Mouse (Mus musculus) c-Kit-positive CD71-positive TER-119-positive erythroid progenitor cells, embryonic 14.5 days (primary cell): Measurements from ENCODE around the gene Fbxo36.
A peak's percentile ranks its signal among the peaks of the same experiment; 100 is the strongest.

Source experiments
- DNase-seq: peaks from one replicate; pipeline ENCODE4 v3.0.0-alpha.2; 2013; ENCODE audit warnings: low spot score

The Fbxo36 gene

DNA sequence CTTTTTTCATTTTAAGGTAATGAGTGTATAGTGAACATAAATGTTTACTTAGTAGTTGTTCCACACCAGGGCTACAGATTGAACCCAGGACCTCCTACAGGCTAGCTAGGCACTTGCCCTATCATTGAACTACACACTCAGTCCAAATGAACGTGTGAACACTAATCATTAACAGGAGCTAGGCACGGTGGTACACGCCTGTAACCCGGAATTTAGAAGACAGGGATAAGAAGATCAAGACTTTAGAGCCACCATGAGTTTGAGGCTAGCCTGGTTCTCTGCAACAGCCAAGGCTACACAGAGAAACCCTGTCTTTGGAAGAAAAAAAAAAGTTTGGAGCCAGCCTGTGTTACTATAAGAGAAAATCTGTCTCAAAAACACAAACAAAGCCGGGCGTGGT, 20.0 kb downstream of the Fbxo36 start:
- DNase-seq, result no peak

DNA sequence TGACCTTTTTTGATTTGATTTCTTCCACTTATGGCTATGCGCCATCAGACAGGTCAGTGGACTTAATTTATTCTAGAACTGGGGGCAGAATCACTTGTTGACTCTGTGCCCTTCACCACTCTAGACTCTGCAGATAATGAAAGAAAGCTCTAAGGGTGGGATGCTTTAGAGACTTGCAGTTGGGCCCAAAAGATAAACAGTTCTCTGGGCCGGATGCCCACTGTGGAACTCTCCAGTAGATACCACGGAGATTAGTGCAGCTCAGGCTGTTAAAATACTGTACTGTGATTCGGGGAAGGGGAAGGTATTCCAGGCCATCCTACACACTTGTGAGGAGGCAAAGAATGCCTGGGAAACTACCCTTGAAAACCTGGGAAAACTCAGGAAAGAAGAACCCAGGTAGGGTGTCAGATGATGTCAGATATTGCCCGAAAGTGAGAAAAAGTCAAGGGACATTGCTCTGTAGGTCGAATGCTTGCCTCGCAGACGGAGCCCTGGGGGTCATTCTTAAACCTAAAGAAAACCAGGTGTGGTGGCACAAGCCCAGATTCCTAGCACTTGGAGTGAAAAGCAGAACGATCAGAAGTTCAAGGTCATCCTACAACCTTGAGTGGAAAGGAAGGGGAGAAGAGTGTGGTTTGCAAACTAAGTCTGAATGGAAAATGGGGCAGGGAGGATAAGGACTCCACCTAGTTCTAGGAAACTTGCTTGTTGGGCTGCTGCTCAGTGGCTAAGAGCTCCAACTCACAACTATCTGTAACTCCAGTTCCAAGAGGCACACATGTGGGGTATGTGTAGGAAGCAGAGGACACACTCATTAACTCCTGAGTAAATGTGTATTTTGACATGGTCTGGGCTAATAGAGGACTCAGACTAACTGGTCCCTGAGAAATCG, 21.0 kb downstream of the Fbxo36 start:
- no peak for DNase-seq

DNA sequence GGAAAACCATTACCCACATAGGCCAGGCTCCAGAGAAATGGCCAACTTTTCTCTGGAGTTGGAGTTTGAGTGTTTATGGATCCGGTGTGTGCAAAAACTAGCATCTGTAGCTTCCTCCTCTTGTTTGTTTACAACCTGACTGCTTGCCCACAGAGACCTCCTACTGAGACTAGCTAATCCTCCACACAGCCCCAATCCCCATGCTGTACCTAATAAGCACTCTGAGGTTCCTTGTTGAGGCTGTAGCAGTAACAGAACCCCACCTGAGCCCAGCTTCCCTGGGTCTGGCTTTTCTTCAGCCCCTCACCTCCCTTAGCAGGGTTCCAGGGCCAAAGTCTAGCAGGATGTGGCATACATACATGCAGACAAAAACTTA, 21.6 kb downstream of the Fbxo36 start:
- no peak for DNase-seq

DNA sequence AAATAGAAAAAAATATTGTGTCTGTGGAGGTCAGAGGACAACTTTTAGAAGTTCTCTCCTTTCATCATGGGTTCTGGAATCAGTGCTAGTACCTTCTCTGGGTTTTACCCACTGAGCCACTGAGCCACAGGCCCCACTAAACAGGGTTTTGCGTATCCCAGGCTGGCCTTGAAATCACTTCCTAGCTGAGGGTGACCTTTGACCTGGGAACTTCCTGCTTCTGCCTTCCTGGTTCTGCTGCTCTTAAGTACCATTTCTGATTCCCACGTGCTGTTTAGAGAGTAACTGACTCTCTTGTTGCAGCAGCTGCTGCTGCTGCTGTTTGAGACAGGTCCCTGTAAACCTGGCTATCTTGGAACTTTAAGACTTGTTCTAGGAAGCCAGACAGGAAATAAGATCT, 25.0 kb downstream of the Fbxo36 start:
- no peak for DNase-seq

DNA sequence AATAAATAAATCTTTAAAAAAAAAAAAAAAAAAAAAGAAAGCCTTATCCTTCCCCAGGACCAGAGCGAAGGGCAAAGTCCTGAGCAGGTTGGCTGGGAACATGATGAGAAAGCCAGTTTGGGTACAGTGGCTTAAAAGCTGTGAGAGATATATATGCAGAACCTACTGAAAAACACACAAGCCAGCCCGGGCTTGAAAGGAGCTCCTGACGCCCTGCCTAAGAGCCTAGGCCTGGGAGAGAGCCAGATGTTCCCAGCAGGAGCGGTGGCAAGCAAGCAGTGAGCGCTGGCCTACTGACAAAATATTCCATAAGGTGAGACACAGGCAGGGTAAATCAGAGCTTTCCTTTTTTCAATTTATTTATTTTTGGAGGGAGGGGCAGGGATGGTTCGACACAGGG, 26.6 kb downstream of the Fbxo36 start:
- DNase-seq, result no peak

DNA sequence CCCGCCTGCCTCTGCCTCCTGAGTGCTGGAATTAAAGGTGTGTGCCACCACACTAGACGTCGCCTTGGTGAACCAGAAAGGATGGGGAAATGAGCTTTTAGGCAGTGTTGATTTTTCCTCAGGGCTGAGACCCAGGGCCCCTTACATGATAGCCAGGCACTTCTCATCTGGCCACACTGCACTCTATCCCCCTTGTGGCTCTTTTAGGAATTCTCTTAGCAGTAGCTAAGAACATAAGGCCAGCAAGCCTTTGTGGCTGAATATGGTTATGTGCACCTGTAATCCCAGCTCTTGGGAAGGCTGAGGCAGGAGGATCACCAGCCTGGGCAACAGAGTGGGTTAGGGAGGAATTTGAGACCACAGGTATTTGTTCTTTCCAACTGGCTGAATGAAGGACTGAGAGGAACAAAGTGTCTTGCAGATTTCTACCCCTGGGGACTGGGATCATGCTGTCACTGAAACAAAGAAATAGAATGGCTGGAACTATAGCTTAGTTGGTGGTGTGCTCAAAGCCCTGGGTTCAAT, 27.1 kb downstream of the Fbxo36 start:
- no peak for DNase-seq

DNA sequence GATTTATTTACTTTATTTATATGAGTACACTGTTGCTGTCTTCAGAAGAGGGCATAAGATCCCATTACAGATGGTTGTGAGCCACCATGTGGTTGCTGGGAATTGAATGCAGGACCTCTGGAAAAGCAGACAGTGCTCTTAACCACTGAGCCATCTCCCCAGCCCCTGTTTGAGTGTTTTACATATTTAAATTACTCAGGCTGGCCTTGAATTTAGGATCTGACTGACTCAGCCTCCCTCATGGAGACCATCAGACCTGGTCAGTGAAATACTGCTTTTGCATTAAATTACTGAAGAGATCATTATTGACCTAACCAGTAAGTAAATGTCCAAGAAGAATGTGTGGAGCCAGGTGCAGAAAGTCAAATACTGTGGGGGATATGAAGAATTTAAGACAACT, 28.7 kb downstream of the Fbxo36 start:
- no peak for DNase-seq

DNA sequence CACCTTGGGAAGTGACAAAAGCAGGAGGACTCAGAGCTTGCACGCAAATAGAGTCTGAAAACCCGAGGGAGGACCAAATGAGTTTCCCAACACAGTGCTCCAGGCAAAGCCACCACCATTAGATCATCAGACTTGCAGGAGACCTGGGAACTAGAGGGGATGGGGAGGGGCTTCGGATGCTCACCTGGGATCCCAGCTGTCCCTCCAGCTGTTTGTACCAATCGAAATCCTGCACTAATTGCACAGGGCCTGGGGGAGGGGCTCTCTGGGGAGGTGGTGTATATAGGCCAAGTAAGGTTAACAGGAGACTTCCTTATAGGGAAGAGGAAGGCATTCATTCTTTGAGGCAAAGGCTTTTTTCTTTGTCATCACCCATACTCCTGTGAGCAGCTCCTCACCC, 29.2 kb downstream of the Fbxo36 start:
- DNase-seq, result no peak

DNA sequence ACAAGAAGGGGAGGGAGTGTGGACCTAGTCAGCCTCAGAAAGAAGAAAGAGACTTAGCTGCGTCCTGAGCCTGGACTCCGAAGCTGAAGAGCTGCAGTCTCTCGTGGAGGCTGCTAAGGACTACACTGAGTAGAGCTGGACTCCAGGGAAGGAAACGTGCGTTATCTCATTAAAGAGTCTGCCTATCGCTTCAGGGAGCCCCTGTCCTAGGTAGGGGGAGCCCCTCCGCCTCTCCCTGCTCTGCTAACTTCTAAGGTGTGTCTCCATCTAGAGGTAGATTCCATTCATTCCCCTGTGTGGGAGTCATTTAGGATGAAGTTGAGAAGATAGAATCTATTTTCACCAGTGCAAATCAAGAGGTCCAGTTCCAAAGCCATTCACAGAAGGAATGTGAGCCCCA, 29.9 kb downstream of the Fbxo36 start:
- no peak for DNase-seq

DNA sequence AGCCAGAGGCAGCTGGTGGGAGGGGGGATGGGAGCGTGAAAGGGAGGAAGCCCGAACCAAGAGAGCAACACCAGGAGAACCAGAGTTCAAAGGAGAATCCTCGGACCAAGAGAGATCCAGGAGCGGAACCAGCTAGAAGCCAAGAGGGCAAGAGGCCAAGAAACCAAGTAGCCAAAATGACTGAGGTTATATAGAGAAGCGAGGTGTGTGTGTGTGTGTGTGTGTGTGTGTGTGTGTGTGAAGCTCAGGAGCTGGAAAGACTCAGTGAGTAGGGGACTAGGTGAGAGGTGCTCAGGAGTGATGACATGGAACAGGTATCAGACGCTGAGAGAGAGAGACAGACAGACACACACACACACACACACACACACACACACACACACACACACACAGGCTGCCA, 31.5 kb downstream of the Fbxo36 start:
- DNase-seq, result no peak

DNA sequence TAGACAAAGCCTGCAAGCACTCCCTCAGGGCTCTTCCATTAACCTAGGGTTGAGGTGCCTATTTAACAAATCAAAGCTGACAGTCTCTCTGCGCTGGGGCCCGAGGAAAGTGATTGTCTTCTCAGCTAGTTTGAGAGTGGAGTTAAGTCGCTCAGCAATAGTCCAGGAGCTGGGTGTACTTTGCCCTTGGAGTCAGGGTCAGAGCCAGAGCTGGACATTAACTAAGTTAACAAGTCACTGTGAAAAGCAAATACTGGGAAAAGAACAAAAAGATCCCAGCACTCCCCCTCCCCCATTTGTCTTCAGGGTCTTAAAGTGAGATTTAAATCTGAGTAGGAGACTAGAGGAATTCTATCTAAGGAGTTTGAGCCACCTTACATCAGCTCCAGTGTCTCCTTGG, 32.5 kb downstream of the Fbxo36 start:
- DNase-seq, result no peak

DNA sequence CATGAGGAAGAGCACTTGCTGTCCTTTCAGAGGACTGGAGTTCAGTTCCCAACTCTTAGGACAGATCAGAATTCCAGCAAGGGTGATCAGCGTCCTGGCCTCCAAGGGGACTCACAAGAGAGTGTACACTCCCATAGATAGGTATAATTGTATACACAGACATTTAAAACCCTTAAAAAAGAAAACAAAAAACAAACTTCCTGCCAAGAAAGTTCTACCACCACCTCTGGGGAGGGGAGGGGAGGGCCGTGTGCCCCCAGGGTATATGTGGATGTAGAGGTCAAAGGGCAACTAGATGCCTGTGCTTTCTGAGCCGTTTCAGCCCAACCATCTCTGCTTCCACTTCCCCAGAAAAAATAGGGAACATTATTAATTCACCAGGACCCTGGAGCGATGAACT, 33.3 kb downstream of the Fbxo36 start:
- DNase-seq, result no peak

DNA sequence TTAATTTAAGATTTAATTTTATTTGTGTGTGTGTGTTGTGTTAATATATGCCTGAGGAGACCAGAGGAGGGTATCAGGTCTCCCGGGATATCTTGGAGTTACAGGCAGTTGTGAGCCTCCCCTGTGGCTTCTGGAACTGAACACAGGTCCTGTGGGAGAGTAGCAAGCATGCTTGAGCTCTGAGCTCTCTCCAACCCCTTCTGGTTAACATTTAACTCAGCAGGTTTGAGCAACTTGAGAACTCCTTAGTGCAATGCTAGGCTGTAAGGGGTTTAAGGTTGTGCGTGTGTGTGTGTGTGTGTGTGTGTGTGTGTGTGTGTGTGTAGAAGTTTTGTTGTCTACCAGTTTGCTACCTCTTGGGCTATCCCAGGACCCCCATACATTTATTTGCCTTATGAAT, 37.9 kb downstream of the Fbxo36 start:
- no peak for DNase-seq

DNA sequence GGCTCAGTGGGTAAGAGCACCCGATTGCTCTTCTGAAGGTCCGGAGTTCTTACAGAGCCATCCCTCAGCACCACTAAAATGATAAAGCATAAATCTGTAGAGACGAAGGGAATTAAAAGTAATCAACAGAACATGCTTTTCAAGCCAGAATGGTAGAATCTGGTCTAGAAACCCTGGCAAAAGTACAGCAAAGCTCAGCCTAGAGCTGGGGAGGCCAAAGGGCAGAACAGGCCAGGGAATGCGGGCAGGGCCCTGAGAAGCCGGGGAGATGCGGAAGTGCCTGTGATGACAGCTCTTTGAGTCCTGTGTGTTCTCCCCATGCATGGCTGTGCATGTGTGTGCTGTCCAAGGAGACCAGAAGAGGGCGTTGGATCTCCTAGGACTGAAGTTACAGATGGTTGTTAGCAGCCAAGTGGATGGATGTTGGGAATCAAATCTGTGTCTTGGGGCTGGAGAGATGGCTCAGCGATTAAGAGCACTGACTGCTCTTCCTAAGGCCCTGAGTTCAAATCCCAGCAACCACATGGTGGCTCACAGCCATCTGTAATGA, 40.0 kb downstream of the Fbxo36 start:
- DNase-seq, result no peak

DNA sequence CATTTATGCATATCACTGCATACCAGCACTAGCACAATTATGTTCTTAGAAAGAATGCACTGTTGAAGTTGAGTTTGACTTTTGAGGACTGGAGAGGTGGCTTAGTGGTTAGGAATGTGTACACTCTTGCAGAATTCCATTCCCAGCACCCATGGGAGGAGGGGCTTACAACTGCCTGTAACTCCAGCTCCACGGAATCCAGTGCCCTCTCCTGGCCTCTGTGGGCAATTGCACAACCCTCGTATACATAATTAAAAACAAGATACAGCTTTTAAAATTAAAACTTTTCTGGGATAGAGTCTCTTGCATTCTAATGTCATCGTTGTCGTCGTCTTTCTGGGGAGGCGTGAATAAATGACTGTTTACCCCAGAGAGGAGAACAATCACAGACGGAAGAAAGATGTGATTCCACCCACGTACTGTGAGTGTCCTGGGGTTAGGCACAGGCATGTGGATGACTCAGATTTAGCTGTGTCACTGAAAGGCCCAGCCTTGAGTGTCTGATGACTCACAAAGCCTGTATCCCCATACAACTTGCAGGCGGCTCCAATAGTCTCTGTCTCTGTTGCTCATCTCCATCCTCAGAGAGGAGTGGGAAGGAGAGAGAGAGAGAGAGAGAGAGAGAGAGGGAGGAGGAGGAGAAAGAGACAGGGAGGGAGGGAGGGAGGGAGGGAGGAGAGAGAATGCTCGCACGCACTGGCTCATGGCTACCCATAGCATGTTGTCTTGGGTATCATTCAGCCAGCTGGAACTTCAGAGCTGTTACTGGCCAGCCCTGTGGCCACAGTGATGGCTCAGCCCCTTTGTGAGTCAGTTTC, 41.8 kb downstream of the Fbxo36 start:
- no peak for DNase-seq

DNA sequence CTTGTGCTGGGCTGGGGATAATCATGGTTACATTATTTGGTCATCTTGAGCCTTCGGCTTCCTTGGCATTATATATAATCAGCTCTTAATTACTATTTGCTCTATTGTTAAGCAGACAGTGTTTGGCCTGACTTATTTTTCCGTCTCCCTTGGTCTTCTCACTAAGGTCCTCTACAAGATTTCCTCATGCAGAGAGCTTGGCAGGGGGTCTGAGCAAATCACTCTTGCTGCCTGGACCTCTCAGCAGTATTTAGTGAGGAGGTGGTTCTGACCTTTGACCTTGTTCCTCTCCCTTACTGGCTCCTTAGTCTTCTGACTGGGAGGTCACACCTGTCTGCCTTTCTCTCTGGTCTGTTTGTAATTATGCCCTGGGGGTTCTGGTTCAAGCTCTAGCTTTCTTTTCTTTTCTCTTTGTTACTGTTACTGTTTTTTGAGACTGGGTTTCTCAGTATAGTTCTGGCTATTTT, 42.5 kb downstream of the Fbxo36 start:
- no peak for DNase-seq

DNA sequence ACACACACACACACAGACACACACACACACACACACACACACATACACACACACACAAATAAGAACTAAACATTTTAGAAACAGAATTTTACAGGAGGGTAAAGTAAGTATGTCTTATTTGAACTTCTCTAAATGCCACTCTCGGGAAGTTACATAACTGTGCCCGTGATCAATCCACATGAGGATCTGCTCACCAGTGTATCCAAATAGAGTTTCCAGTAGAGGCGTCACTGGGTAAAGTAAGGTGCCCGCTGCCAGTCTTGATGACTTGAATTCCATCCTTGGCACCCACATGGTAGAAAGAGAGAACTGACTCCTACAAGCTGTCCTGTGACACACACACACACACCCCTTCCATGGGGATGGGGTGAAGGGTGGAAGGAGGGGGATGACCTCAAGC, 43.3 kb downstream of the Fbxo36 start:
- DNase-seq, result no peak

DNA sequence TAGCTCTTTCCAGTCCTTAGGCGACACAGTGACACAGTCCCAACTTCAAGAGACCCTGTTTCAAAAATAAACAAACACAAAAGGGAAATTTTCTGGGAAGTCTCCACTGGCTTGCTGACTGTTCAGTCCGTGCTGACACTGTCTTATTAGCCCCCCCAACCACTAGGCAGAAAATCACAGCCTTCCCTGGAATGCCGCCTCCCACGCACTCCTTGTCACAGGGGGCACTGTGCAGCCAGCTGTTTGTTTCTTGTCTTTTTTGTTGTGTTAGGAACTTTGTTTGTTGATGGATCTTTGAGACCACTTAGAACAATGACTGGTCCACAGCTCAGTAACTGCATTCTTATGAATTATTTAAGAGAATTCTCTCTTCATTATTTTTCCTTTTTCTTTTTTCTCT, 44.2 kb downstream of the Fbxo36 start:
- DNase-seq, result no peak

DNA sequence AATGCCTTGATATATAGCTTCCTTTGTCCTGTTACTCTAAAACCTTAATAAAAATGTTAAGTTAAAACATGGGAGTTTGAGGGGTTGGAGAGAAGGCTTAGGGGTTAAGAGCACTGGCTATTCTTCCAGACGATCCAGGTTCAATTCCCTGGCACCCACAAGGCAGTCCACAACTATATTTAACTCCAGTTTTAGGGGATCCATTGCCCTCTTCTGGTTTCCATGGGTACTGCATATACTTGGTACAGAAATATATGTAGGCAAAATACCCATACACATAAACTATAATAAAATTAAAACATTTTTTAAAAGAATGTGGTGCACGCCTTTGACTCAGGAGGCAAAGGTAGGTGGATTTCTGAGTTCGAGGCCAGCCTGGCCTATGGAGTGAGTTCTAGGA, 45.5 kb downstream of the Fbxo36 start:
- DNase-seq, result peak; percentile 37

DNA sequence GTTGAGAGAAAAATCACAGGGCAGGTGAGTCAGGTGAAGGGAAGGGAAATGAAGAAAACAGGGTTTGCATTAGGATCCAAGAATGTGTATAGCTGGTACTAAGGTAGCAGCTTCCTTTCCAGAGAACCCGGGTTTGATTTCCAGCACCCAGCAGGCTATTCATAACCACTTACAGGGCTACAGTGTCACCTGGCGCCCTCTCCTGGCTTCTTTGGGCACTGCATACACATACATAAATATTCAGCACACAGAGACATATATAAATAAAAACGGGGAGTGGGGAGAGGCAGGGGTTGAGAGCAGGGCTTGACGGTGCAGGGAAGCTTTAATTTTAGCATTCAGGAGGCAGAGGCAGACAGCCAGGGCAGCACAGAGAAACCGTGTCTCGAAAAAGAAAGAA, 46.3 kb downstream of the Fbxo36 start:
- DNase-seq, result no peak

DNA sequence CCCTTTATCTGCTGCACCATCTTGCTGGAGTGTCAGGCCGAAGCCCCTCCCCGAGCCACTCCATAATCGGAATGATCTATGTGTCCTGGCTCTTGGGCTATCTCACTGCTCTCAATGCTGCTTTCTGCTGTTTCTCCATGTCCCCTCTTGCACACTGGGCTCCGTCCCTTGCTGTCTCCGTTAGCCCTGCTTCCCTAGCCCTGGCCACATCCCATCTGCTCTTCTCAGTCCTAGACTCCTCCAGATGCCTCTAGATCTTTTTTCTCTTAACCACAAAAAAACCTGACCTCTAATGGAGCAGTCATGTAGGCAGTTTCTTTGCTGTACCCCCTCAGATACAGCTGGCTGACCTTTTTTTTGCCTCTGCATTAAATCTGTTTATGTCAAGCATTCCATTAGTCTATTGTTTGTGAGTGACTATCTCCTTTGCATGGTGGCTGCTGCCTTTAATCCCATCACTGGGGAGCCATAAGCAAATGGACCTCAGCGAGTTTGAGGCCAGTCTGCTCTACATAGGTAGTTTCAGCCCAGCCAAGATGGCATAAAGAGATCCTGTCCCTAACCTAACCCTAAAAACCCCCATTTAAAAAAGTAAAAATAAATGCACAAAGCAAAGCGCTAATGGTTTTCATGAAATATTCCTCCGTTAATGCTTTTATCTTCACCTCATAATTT, 49.8 kb downstream of the Fbxo36 start:
- no peak for DNase-seq

DNA sequence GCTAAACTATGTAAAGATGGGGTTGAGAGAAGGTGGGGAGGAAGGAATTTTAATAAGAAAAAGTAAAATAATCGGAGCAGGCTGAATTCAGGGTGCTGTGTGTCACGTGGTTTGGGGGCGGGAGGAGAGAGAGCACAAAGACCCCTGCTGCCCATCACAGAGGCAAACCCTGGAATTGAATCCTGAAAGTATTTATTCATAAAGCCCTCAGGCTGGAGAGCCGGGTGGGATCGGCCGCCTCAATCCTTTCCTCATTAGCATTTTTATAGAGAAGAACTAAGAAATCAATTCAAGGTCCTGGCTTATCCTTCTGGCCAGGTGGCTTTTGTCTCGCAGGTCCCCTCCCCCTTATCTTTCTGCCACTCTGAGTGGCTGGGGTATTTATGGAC, 50.4 kb downstream of the Fbxo36 start:
- no peak for DNase-seq
